Mouse (Mus musculus): ENCODE data around the gene Plekhg6.

Gene Plekhg6

DNA sequence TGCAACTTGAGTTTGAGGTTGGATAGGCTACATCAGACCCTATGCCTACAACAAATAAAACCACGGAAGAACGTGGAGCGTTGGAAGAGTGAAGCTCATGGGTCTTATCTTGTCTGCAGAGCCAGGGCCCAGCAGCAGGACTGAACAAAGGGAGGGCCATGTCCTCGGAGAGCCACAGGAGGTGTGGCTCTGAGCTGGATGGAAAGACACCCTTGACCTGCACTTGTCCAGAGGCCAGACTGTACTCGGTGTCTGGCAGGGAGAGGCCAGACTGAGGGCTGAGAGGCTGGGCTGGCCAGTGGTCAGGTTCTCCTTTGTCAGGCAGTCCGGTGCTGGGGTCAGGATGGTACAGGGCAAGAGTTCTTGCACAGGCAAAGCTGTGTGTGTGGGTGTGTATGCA, 55.3 kb downstream of the Plekhg6 start:
- DNase-seq (ENCODE audit: low read depth) = no peak

DNA sequence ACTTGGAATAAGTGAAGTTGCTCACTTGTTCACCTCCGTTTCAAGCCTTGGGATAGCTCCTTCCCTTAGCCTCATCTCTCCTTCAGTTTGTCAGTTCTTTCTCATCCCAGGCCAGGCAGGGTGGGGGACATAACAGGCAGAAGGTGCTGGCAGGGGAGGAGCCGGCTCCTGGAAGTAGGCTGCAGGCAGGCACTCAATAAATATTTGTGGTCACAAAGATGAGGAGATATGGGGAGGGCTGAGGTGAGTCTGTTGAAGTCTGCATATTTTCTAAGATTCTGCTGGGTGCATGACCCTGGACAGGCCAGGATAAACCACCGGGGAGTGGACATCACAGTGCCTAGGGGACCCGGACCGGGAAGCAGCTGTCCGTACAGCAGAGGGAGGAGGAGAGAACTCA, 57.0 kb downstream of the Plekhg6 start:
- no peak for DNase-seq (ENCODE audit: low read depth)

DNA sequence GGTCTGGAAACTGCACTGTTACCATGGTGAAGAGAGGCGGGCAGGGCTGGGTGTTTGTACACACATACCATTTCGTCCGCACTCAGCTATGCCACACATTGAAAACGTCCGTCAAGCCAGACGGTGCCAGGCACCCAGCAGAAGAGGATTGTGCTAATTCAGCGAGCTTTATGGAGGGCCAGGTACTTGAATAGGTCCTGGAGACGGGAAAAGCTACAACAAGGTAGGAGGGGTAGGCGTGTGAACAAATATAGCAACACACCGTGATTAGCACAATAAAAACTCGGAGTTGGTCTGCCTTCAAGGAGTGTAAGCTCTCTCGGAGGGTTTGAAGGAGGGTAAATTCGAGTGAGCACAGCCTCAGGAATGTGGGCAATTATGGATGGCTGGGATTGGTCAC, 57.8 kb downstream of the Plekhg6 start:
- no peak for DNase-seq (ENCODE audit: low read depth)

DNA sequence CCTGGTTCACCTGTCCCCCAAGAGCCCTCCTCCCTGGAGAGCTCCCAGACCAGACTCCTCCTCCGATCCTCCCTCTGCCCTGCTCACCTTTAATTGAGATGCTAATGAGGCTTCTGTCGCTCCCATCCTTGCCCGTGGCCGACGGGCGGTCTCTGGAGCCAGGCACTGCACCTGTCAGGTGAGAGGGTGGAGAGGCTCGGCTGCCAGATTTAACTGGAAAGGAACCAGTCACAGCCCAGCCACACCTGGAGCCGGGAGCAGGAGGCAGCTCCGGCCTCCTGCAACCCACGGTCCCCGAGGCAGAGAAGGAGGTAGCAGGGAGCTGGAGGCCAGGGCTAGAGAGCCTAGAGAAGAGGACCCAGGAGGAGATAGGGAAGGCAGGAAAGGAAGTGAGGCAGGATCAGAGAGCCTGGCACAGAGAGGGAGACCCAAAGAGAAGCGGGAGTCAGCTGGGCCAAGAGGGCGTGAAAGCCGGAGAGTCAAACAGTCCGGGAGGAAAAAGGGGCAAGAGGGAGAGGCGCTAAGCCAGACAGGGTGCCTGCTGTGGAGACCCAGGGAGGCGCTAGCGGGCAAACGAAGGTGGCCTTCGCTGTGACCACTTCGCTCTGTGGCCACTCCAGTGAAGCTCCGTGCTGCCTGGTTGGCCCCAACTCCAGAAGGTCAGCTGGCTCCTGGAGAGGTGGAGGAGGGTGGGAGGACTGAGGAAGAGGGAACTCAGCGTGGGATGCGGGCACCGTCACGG, 59.3 kb downstream of the Plekhg6 start:
- no peak for DNase-seq (ENCODE audit: low read depth)

DNA sequence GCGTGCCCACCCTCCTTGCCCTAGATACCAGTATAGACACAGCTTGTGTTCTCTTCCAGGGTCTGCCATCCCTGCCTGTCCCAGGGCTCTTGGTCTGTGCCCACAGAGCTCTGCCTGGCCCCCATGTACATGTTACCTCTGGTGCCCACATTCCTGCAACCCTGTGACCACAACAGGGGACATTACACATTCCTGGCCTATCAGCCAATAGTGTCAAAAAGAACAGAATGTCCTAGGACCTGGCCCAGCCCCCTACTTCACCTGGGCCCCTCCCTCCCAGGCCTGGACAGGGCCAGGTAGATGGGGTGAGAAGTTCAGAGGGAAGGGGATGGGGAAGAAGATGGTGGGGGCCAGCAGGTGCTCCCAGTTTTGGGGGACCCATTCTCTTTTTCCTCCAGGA, 60.3 kb downstream of the Plekhg6 start, which contains the start of gene Scnn1a:
Gene Scnn1a, plus strand, starts transcription at position 337 of the 400 bp plus-strand sequence.
- no peak for DNase-seq (ENCODE audit: low read depth)

- no peak for DNase-seq (ENCODE audit: low read depth)
These were observed 60.7 kb downstream of the Plekhg6 start for GRCm38 (mm10) chr6:125319919-125320296.

DNA sequence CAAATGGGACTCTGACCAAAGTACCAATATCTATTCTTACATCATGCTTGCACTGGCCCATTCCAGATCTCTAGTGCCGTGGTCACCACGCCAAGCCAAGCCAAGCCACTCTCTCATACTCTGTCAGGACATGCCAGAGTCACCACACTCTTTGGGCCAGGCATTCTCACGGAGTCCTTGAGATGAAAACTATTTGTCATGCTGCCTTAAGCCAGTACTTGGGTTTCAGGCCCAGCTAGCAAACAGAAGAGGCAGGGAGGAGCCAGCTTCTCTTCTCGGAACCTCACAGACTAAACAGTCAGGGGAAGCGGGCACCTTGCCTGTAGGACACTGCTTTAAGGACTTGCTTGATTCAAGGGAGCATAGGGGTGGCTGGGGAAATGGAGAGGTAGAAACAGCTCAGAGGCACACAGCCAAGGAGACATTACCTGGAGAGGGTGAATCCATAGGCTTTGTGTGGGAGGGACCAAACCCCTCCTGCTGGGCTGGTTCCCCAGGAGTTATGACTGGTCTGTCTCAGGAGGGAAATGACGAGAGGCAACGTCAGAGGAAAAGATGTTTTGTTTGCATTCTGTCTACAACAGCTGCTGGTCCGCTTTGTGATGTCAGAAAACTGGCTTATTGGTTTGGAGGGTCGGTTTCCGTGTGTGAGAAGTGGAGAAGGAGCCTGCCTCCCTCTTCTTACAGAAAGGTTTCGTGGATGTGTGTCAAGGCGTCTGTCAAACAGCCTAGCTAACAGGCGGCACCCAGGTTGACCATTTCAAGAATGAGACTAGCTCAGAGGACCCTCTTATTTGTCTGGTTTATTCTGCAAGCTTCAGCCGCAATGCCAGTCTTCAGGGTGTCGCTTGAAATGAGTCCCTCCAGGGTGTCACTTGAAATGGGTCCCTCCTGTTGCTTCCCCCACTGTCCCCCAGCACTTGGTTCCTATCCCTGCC, 61.3 kb downstream of the Plekhg6 start:
- DNase-seq (ENCODE audit: low read depth) = no peak

- DNase-seq (ENCODE audit: low read depth) = no peak
These were observed 63.5 kb downstream of the Plekhg6 start for GRCm38 (mm10) chr6:125317077-125317476.

GRCm38 (mm10) chr6:125314746-125315145, 65.8 kb downstream of the Plekhg6 start:
- DNase-seq (ENCODE audit: low read depth) = no peak

DNA sequence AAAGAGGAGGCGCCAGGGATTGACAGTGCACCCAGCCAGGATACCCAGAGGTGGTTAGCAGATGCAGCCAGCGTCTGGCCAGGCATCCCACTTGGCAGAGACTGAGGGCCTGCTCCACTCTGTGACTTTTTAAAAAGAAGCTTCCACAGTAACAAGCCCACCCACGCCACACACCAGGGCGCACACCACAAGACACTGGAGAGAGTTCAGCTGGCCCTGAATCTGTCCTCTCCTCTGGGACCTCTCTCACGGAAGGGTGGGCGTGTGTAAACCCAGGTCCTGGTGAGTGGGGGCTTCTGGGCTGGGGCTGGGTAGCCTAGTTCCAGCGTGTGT, 66.4 kb downstream of the Plekhg6 start:
- DNase-seq (ENCODE audit: low read depth) = no peak

DNA sequence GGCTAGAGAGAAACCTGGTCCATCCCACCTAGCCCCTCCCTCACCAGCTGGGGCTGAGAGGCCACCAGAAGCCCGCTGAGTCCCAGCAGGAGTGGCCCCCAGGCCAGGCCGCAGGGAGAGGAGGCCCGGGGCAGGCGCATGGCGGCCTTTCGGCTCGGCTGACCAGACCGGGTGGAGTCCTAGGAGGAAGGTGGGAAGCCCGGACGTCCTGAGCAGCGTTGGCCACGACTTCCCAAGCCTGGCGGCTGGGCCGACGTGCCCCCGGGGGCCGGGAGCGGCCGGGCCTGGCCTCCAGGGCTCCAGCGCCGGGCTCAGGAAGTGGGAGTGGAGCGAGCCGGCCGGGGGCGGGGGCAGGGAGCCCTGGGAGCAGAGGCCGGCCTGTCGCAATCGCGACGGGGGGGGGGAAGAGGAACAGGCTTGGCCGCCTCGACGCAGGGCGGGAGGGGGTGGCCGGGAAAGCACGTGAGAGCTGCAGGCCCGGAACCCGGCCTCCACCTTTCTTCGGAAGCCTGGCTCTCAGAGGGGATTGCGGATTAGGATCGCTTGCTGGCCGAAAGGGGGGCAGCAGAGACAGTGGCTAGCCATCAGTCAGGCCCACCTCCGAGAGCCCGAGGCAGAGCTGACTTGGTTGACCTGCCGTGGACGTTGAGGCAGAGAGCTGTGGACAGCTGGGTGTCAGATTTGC, 66.9 kb downstream of the Plekhg6 start, which contains the start of gene Ltbr:
Gene Ltbr, minus strand, starts transcription at position 340 of the 685 bp plus-strand sequence.
- peak; percentile 96 for DNase-seq (ENCODE audit: low read depth)

All from NIH3T3 (cell line).